Mouse (Mus musculus): ENCODE measurements at regions not wholly inside any gene's neighbourhood (a gene's known extent, or its start where the extent isn't known, plus 50 kb on each side); places are given as distances from the start of the nearest gene placed in this dataset.

DNA sequence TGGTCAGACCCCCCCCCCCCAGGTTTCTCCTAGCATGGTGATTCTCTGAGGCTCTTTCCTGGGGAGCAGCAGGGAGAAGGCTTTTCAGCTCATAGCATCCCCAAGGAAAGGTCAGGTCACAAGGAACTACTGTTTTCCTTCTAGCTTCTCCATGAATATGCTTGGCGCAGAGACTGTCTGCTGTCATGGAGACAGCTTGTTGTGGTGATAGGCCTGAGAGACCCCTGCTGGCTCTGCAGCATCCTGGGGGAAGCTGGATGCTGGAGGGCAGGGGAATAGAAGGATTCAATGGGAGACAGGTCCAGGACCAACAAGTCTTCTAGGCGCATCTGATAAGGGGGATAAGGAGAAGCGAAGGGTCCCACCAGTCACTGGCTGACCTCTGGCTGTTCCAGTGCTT, 178.1 kb downstream of the Utp6 start:
- WGBS, result 47% methylated on average over 3 of the region's 3 CpGs
- DNase-seq (ENCODE audit: low spot score) (no peak), ATAC-seq (ENCODE audit: insufficient read depth, low FRiP score, low TSS enrichment) (no peak)
- no peak overlapping the region for H3K4me3 ChIP-seq (ENCODE audit: low read depth, low read length)
- peaks cover 12% of the 10 kb centered on the region; the same call in 1 of the 2 replicates for H3K4me1 ChIP-seq (ENCODE audit: control insufficient read depth, insufficient read depth, low read length)
- no peaks in the 10 kb centered on the region for H3K27me3 ChIP-seq (ENCODE audit: control insufficient read depth, insufficient read depth, low read length)
- H3K9ac ChIP-seq (ENCODE audit: low read length), result no peak overlapping the region
- H3K9me3 ChIP-seq (ENCODE audit: control insufficient read depth, low read length), result no peaks in the 10 kb centered on the region
- H3K36me3 ChIP-seq (ENCODE audit: control insufficient read depth, insufficient read depth, low read length), result no peaks in the 10 kb centered on the region
- no peak overlapping the region for H3K27ac ChIP-seq (ENCODE audit: low read depth, low read length)
- H3K4me2 ChIP-seq (ENCODE audit: low read depth), result no peak overlapping the region

DNA sequence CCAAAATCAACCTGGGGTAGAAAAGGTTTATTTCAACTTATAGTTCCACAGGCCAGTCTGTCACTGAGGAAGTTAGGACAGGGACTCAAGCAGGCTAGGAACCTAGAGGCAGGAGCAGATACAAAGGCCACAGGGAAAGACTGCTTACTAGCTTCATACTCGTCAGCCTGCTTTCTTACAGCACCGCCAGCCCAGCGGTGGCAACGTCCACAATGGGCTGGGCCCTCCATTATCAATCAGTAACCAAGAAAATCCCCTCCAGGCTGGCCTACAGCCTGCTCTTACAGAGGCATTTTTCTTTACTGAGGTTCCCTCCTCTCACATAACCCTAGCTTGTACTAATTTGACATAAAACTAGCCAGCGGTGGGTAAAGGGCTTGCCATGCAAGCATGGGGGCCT, 180.2 kb downstream of the Utp6 start:
- no peak overlapping the region for H3K9ac ChIP-seq (ENCODE audit: low read length)
- no peak overlapping the region for H3K27ac ChIP-seq (ENCODE audit: low read depth, low read length)
- no peaks in the 10 kb centered on the region for H3K27me3 ChIP-seq (ENCODE audit: control insufficient read depth, insufficient read depth, low read length)
- no peak for ATAC-seq (ENCODE audit: insufficient read depth, low FRiP score, low TSS enrichment)
- H3K36me3 ChIP-seq (ENCODE audit: control insufficient read depth, insufficient read depth, low read length), result no peaks in the 10 kb centered on the region
- no peaks in the 10 kb centered on the region for H3K9me3 ChIP-seq (ENCODE audit: control insufficient read depth, low read length)
- no peak overlapping the region for H3K4me2 ChIP-seq (ENCODE audit: low read depth)
- no peak overlapping the region for H3K4me3 ChIP-seq (ENCODE audit: low read depth, low read length)
- 59% methylated on average over 5 of the region's 5 CpGs for WGBS
- DNase-seq (ENCODE audit: low spot score), result no peak
- peaks cover 10% of the 10 kb centered on the region; the same call in 1 of the 2 replicates for H3K4me1 ChIP-seq (ENCODE audit: control insufficient read depth, insufficient read depth, low read length)

DNA sequence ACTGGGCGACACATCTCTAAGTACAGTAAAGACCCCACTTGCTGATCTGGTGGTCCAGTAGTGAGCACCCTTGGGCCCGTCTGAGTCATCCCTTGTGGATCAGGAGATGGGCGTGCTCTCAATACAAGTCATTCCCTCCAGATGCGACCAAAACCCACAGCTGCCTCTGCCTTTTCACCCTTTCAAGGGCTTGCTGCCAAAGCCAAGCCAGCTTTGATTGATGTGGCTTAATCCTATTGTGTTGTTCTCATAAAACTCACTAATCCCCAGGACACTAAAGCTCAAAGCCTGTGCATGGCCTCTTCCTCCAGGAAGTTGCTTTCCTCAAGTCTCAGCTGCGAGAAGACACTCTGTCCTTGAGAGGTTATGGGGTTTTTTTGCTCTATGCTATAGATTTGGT, 182.4 kb downstream of the Utp6 start:
- Histone ChIP-seq H3K4me3 (ENCODE audit: low read depth, low read length) (no peak overlapping the region), H3K36me3 (ENCODE audit: control insufficient read depth, insufficient read depth, low read length) (no peaks in the 10 kb centered on the region), H3K9me3 (ENCODE audit: control insufficient read depth, low read length) (no peaks in the 10 kb centered on the region), H3K9ac (ENCODE audit: low read length) (no peak overlapping the region), H3K27me3 (ENCODE audit: control insufficient read depth, insufficient read depth, low read length) (no peaks in the 10 kb centered on the region), H3K4me1 (ENCODE audit: control insufficient read depth, insufficient read depth, low read length) (peaks cover 10% of the 10 kb centered on the region; the same call in 1 of the 2 replicates), H3K4me2 (ENCODE audit: low read depth) (no peak overlapping the region), H3K27ac (ENCODE audit: low read depth, low read length) (no peak overlapping the region)
- ATAC-seq (ENCODE audit: insufficient read depth, low FRiP score, low TSS enrichment) (no peak), DNase-seq (ENCODE audit: low spot score) (no peak)
- 28% methylated on average over 5 of the region's 5 CpGs for WGBS

DNA sequence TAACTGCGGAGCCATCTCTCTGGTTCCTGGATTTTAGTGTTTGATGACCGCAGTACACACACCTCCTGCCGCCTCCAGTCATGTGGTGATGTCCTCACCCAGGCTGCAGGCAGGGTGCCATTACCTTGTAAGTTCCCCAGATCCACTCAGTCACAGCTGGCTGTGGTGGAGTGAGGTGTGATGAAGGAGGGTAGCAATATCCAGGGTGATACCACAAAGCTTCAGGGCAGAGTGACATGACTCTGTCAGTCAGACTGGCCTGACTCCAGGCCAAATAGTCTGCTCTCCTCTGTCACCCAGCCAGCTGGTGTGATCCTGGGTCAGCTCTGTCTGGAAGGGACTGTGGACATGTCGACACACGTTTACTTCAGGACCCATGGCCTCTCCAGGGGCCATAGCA, 183.7 kb downstream of the Utp6 start:
- WGBS, result 78% methylated on average over 5 of the region's 5 CpGs
- no peaks in the 10 kb centered on the region for H3K9me3 ChIP-seq (ENCODE audit: control insufficient read depth, low read length)
- no peak overlapping the region for H3K4me3 ChIP-seq (ENCODE audit: low read depth, low read length)
- ATAC-seq (ENCODE audit: insufficient read depth, low FRiP score, low TSS enrichment) (no peak), DNase-seq (ENCODE audit: low spot score) (no peak)
- peaks cover 8% of the 10 kb centered on the region; the same call in 1 of the 2 replicates for H3K4me1 ChIP-seq (ENCODE audit: control insufficient read depth, insufficient read depth, low read length)
- H3K9ac ChIP-seq (ENCODE audit: low read length), result no peak overlapping the region
- no peak overlapping the region for H3K4me2 ChIP-seq (ENCODE audit: low read depth)
- no peaks in the 10 kb centered on the region for H3K36me3 ChIP-seq (ENCODE audit: control insufficient read depth, insufficient read depth, low read length)
- H3K27ac ChIP-seq (ENCODE audit: low read depth, low read length), result no peak overlapping the region
- H3K27me3 ChIP-seq (ENCODE audit: control insufficient read depth, insufficient read depth, low read length), result no peaks in the 10 kb centered on the region

DNA sequence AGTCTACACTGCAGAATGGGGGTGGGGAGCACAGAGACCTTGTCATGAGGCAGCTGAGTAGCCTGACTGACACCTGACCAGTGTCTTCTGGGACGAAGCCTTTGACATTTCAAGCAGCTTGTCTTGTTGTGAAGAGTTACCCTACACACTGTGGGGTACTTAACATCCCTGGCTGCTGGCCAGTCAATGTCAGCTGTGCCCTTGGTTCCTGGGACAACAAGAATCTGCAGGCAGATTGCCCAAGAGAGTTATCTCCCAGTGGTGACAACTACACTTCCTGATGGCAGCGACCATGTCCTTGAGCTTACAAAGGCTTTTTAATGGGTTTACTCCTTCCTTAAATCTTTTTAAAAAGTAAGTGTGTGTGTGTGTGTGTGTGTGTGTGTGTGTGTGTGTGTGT, 184.2 kb downstream of the Utp6 start:
- no peak for DNase-seq (ENCODE audit: low spot score)
- H3K4me3 ChIP-seq (ENCODE audit: low read depth, low read length), result no peak overlapping the region
- no peaks in the 10 kb centered on the region for H3K27me3 ChIP-seq (ENCODE audit: control insufficient read depth, insufficient read depth, low read length)
- H3K4me1 ChIP-seq (ENCODE audit: control insufficient read depth, insufficient read depth, low read length), result peaks cover 7% of the 10 kb centered on the region; the same call in 1 of the 2 replicates
- no peak overlapping the region for H3K27ac ChIP-seq (ENCODE audit: low read depth, low read length)
- H3K4me2 ChIP-seq (ENCODE audit: low read depth), result no peak overlapping the region
- no peak overlapping the region for H3K9ac ChIP-seq (ENCODE audit: low read length)
- no peaks in the 10 kb centered on the region for H3K9me3 ChIP-seq (ENCODE audit: control insufficient read depth, low read length)
- 79% methylated on average over 2 of the region's 2 CpGs for WGBS
- H3K36me3 ChIP-seq (ENCODE audit: control insufficient read depth, insufficient read depth, low read length), result no peaks in the 10 kb centered on the region
- no peak for ATAC-seq (ENCODE audit: insufficient read depth, low FRiP score, low TSS enrichment)

- Histone ChIP-seq H3K36me3 (ENCODE audit: control insufficient read depth, insufficient read depth, low read length) (no peaks in the 10 kb centered on the region), H3K4me2 (ENCODE audit: low read depth) (no peak overlapping the region), H3K4me3 (ENCODE audit: low read depth, low read length) (no peak overlapping the region), H3K27me3 (ENCODE audit: control insufficient read depth, insufficient read depth, low read length) (no peaks in the 10 kb centered on the region), H3K9ac (ENCODE audit: low read length) (no peak overlapping the region), H3K9me3 (ENCODE audit: control insufficient read depth, low read length) (no peaks in the 10 kb centered on the region), H3K4me1 (ENCODE audit: control insufficient read depth, insufficient read depth, low read length) (peaks cover 7% of the 10 kb centered on the region; the same call in 1 of the 2 replicates), H3K27ac (ENCODE audit: low read depth, low read length) (no peak overlapping the region)
- 47% methylated on average over 6 of the region's 6 CpGs for WGBS
- ATAC-seq (ENCODE audit: insufficient read depth, low FRiP score, low TSS enrichment), result no peak
- no peak for DNase-seq (ENCODE audit: low spot score)
Measured at GRCm38 (mm10) chr11:79776577-79776976, 185.6 kb downstream of the Rab11fip4 start.

GRCm38 (mm10) chr11:79773755-79774154, 182.7 kb downstream of the Rab11fip4 start:
- 84% methylated on average over 1 of the region's 1 CpGs for WGBS
- no peak for DNase-seq (ENCODE audit: low spot score)
- Histone ChIP-seq H3K36me3 (ENCODE audit: control insufficient read depth, insufficient read depth, low read length) (no peaks in the 10 kb centered on the region), H3K4me3 (ENCODE audit: low read depth, low read length) (no peak overlapping the region), H3K4me1 (ENCODE audit: control insufficient read depth, insufficient read depth, low read length) (no peaks in the 10 kb centered on the region), H3K4me2 (ENCODE audit: low read depth) (no peak overlapping the region), H3K9me3 (ENCODE audit: control insufficient read depth, low read length) (no peaks in the 10 kb centered on the region), H3K27ac (ENCODE audit: low read depth, low read length) (no peak overlapping the region), H3K27me3 (ENCODE audit: control insufficient read depth, insufficient read depth, low read length) (no peaks in the 10 kb centered on the region), H3K9ac (ENCODE audit: low read length) (no peak overlapping the region)
- ATAC-seq (ENCODE audit: insufficient read depth, low FRiP score, low TSS enrichment), result no peak

DNA sequence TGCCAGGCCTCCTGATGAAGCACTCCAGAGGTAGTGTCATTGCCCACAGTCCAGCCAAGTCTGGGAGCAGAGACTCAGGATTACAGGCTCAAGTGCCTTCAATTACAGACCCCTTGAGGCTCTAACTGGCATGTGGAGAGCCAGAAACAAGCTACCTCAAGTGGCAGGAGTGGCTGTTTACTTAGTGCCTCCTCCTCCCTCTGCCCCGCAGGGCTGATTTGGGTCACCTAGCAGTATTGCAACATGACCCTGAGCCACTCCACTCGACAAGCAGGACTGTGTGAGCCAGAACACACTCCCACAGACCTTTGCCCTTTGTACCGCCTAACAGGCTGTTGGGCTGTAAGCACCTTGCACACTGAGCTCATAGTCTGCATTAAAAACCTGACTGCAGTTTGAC, 180.4 kb downstream of the Rab11fip4 start:
- Histone ChIP-seq H3K9ac (ENCODE audit: low read length) (no peak overlapping the region), H3K4me3 (ENCODE audit: low read depth, low read length) (no peak overlapping the region), H3K36me3 (ENCODE audit: control insufficient read depth, insufficient read depth, low read length) (no peaks in the 10 kb centered on the region), H3K9me3 (ENCODE audit: control insufficient read depth, low read length) (no peaks in the 10 kb centered on the region), H3K27me3 (ENCODE audit: control insufficient read depth, insufficient read depth, low read length) (no peaks in the 10 kb centered on the region), H3K4me1 (ENCODE audit: control insufficient read depth, insufficient read depth, low read length) (no peaks in the 10 kb centered on the region), H3K27ac (ENCODE audit: low read depth, low read length) (no peak overlapping the region), H3K4me2 (ENCODE audit: low read depth) (no peak overlapping the region)
- WGBS, result 45% methylated on average over 3 of the region's 3 CpGs
- ATAC-seq (ENCODE audit: insufficient read depth, low FRiP score, low TSS enrichment), result no peak
- DNase-seq (ENCODE audit: low spot score), result no peak

GRCm38 (mm10) chr11:79767111-79767510, 176.1 kb downstream of the Rab11fip4 start:
- H3K9me3 ChIP-seq (ENCODE audit: control insufficient read depth, low read length), result no peaks in the 10 kb centered on the region
- no peak overlapping the region for H3K9ac ChIP-seq (ENCODE audit: low read length)
- no peak for ATAC-seq (ENCODE audit: insufficient read depth, low FRiP score, low TSS enrichment)
- DNase-seq (ENCODE audit: low spot score), result no peak
- H3K4me1 ChIP-seq (ENCODE audit: control insufficient read depth, insufficient read depth, low read length), result no peaks in the 10 kb centered on the region
- no peaks in the 10 kb centered on the region for H3K27me3 ChIP-seq (ENCODE audit: control insufficient read depth, insufficient read depth, low read length)
- H3K36me3 ChIP-seq (ENCODE audit: control insufficient read depth, insufficient read depth, low read length), result no peaks in the 10 kb centered on the region
- no peak overlapping the region for H3K4me3 ChIP-seq (ENCODE audit: low read depth, low read length)
- H3K4me2 ChIP-seq (ENCODE audit: low read depth), result no peak overlapping the region
- 73% methylated on average over 5 of the region's 5 CpGs for WGBS
- no peak overlapping the region for H3K27ac ChIP-seq (ENCODE audit: low read depth, low read length)

Measured in neural tube, embryonic 11.5 days (tissue).